Mouse (Mus musculus) T-cell, adult 66 days (primary cell): ENCODE measurements around the gene Smyd1. TPM values are rescaled to one million over a fixed set of nuclear protein-coding genes. Genes with fewer than 3 reads are reported as not detected.

Experiments
- total RNA-seq, 2 experiments: library from RNA; stranded (reverse); gene quantifications; 3 replicates in 1 of 2; 4 replicates in 1 of 2; pipeline ENCODE4 v1.2.4; 2023

Gene Smyd1
- under 1 TPM; 0.67 to 0.95 TPM for total RNA-seq

DNA sequence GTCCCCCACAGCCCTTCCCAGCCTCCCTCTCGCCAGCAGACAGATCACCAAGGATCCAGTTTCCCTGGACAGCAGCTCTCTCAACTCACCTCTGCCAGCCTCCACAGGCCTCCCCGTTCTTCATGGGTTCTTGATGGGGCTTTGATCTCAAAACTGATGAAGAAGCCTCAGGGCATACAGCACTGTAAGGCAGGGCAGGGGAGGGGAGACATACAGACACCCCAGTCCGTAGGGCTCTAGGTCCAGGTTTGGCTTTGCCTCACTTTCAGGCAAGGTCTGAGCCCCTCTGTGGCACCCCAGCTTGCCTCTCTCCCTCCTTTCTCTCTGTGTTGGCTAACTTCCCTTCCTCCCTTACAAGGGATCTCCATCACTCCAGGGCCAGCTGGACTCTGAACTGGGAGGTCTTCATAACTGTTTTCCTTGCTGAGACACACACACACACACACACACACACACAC is at the start of gene Smyd1:
Gene Smyd1 (minus strand): TSS at position 408 of the 458 bp plus-strand sequence.

DNA sequence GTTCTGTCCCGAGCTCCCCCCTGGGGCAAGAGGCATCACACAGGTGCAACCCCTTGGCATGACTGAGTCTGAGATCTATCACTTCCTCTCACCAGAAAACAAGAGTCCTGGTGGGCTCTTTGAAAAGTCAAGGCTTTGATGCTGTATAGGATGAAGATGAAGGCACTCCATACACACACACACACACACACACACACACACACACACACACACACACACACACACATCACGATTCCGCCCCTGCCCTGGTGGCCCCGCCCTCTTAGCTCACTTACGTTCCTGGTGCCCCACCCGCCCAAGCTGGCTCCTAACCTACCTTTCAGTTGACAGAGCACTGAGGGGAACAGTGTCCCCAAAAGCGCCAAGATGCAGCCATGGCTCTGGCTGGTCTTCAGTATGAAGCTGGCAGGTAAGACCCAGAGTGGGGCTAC is 473 bp upstream of the Smyd1 start, which contains the start of gene Cd8b1:
Gene Cd8b1 (plus strand): TSS at position 298 of the 431 bp plus-strand sequence.

DNA sequence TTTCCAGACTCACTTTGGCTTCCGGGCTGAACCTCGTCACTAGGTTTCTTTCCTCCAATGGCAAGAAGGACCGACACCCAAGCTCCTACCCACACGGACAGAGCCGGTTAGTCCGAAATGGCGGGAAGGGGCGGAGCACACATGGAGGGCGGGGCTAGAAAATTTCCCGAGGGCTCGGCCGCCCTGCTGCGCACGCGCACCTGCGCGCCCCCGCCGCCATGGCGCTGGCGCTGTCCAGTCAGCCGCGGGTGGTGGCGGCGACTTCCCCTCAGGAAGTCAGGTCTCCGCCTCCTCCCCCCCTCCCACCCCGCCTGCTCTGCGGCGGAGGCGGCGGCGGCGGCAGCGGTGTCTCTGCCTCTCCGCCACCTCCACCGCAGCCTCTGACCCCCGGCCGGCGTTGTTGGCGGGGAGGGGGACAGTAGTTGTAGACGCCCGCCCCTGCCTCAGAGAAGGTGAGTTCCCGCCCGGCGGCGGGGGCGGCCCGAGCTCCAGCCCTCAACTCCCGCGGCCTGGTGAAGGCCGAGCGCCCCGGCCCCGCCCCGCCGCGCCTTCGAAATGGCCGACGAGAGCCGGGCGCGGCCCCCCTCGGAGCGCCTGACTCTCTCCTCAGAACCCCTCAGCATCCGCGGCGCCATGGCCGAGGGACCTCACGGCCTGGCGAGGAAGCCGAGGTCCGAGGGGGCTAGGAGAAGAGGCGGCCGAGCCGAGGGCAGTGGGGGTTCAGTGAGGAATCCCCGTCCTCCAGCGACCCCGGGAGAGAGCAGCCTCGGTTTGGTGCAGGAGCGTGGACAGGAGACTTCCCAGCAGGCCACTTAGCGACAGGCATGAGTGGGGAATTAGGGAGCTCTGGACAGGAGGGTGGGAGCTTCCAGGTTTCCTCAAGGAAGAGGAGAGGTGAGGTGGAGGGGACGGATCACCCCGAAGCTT is 50.4 kb downstream of the Smyd1 start, which contains the start of gene Krcc1:
Gene Krcc1 (plus strand): TSS at position 289 of the 927 bp plus-strand sequence.

GRCm38 (mm10) chr6:71199612-71200011 is 122.4 kb downstream of the Smyd1 start, which contains the start of gene Fabp1:
TSS of gene Fabp1 (plus strand) at chr6:71199827.

Other genes starting within 250 kb of the Smyd1 start
- gene Thnsl2, start 177.8 kb downstream of the Smyd1 start, total RNA-seq: under 1 TPM; 0.50 to 0.93 TPM
- not detected for gene Fabp1, start 122.4 kb downstream of the Smyd1 start, total RNA-seq
- gene Krcc1, start 50.6 kb downstream of the Smyd1 start, total RNA-seq: 10 to 100 TPM; 40.6 to 41.1 TPM
- gene Cd8b1, start 555 bp upstream of the Smyd1 start, total RNA-seq: 100 to 1,000 TPM; 303 to 355 TPM
- gene Cd8a, start 51.2 kb upstream of the Smyd1 start, total RNA-seq: 100 to 1,000 TPM; 323 to 392 TPM
- gene Rmnd5a, start 118.4 kb upstream of the Smyd1 start, total RNA-seq: 10 to 100 TPM; 74.4 to 80.7 TPM
- 10 to 100 TPM; 40.6 to 44.7 TPM for gene Rnf103, start 171.7 kb upstream of the Smyd1 start, total RNA-seq
- gene Chmp3, start 221.6 kb upstream of the Smyd1 start, total RNA-seq: 10 to 100 TPM; 51.9 to 63.6 TPM